Mouse (Mus musculus) heart, adult 18-20 months (tissue): Measurements from ENCODE around the gene Ndrg4. TPM values are rescaled to one million over a fixed set of nuclear protein-coding genes. Genes with fewer than 3 reads are reported as not detected.
A peak's percentile ranks its signal among the peaks of the same experiment; 100 is the strongest.

ENCODE experiments used
- DNase-seq, 2 experiments: peaks; one replicate each; pipeline ENCODE4 v3.0.0; 2021 to 2022; ENCODE audit warnings: mixed read lengths in 1 of 2
- total RNA-seq, 2 experiments: library from RNA; stranded (reverse); gene quantifications; 2 replicates each; pipeline ENCODE4 v1.2.3; 2021

The Ndrg4 gene
- total RNA-seq, 2 experiments from 2014 or later = 144 to 150 TPM

- DNase-seq = no peak
Measured at GRCm38 (mm10) chr8:95678024-95678611, 1.3 kb downstream of the Ndrg4 start.

DNA sequence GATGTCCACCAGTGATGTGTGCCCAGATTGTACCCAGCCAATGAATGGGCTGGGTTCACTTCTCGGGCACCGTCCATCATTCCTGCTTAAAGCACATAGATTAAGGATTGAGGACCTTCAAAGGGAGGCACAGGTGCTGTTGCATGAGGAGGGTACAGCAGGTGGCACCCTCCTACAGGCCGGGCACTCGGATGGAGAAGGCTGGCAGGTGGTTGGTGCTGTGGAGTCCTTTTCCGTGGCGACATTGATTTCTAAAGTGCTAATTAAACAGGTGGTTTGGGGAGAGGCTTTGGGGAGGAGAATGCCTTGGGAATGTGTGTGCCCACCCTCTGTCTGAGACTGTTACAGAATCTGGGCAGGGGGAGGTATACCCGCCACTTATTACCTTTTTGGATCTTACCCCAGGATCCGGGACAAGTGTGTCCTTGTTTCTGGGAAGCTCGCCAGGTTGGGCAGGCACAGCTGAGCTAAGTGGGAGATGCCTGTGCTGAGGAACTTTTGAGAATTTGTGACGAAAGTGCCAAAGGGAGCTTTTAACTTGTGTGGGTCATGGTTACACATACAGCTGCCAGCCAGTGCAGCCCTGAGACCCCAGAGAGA is 11.4 kb downstream of the Ndrg4 start:
- peak; percentile 32 to 54 for DNase-seq

GRCm38 (mm10) chr8:95690929-95691541 is 14.3 kb downstream of the Ndrg4 start:
- peak; percentile 16 to 38 for DNase-seq

- DNase-seq = no peak
Measured at GRCm38 (mm10) chr8:95694631-95695030, 17.9 kb downstream of the Ndrg4 start.

GRCm38 (mm10) chr8:95696661-95697060 is 19.9 kb downstream of the Ndrg4 start:
- DNase-seq = no peak

DNA sequence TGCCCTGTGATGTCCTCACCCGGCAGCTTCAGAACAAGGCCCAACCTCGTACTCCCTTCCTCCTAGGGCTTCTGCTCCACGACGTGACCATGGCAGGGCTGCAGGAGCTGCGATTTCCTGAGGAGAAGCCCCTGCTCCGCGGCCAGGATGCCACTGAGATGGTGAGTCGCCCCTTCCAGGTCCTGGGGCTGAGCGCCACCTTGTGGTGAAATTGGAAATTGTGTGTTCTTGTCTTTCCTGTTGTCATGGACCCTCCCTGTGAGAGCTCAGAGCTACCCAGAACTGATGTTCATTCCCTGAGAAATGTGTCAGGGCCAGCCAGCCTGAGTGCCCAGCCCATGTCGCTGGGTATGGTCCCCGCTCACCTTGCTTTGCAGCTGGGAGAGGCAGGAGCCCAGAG is 20.3 kb downstream of the Ndrg4 start:
- peak; percentile 64 to 91 for DNase-seq

DNA sequence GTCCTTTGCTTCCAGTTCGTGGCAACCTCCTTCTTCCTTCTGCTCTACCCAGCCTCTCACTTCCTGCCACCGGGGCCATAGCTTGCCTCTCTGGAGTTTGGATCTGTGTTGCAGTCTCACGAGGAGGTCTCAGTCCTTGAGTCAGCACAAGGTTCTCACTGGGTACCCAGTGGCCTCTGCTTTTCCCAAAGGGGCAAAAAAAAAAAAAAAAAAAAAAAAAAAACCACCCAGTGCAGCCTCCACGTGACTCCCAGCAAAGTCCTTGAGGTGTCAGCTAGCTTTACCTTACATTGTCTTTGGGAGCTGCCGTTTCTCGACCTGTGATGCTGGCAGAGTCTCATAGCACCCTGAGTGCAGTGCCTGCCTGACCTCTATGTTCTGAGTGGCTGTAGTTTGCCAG is 21.4 kb downstream of the Ndrg4 start:
- no peak for DNase-seq

- no peak for DNase-seq
Measured at GRCm38 (mm10) chr8:95700282-95700681, 23.5 kb downstream of the Ndrg4 start.

DNA sequence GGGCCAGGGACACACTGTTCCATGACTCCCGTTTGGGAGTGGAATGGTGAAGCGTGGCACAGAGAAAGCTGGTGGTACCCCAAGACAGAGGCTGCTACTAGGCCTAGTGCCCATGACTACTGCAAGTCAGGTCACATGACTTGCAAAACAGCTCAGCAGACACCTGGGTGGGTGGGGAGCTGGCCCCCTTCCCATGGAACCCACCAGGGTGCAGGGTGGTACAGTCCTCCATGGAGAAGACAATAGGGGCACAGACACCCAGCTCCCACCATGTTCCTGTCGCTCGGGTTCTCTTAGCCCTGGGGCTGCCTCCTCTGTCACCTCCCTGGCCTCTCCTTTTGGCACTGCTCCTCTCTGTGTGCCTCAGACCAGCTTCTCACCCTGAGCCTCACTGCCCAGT is 25.0 kb downstream of the Ndrg4 start:
- no peak for DNase-seq

- DNase-seq = peak; percentile 77 to 81
Measured at GRCm38 (mm10) chr8:95702480-95703446, 26.0 kb downstream of the Ndrg4 start.

- peak; percentile 22 to 56 for DNase-seq
Measured at GRCm38 (mm10) chr8:95703461-95704260, 26.9 kb downstream of the Ndrg4 start.

DNA sequence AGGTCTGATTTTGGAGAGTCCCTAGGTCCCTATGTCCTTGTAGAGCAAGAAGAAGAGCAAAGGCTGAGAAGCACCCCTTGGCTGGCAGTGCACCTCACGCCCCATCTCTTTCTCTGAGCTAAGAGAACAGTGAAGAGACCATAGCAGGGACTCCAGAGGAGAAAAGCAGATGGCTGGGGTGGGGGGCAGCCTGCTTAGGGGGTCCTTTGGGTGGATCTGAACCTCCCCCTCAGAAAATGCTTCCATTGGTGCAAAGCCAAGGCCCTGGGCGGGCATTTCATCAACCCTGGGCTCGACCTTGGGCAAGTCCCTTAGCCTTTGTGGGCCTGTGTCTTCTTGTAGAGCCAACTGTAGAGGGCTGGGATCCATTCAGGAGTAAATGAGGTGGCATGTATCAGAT is 27.8 kb downstream of the Ndrg4 start:
- DNase-seq = no peak

DNA sequence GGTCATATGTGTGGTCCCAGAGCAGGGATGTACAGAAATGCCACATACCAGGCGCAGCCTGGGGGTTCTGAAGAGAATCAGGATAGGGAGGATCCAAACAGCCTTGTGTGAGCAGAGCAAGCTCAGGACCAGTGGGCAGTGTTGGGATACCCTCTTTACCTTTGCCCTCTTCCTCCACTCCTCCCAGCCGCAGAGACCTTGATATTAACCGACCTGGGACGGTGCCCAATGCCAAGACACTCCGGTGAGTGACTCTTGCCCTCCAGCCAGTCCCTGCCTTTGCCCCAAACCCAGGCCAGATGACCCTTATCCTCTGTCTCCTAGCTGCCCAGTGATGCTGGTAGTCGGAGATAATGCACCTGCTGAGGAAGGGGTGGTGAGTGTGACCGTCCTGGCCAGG is 32.8 kb downstream of the Ndrg4 start:
- DNase-seq = no peak

- DNase-seq = no peak
Measured at GRCm38 (mm10) chr8:95711029-95711428, 34.2 kb downstream of the Ndrg4 start.

- DNase-seq = no peak
Measured at GRCm38 (mm10) chr8:95712395-95712794, 35.6 kb downstream of the Ndrg4 start.

DNA sequence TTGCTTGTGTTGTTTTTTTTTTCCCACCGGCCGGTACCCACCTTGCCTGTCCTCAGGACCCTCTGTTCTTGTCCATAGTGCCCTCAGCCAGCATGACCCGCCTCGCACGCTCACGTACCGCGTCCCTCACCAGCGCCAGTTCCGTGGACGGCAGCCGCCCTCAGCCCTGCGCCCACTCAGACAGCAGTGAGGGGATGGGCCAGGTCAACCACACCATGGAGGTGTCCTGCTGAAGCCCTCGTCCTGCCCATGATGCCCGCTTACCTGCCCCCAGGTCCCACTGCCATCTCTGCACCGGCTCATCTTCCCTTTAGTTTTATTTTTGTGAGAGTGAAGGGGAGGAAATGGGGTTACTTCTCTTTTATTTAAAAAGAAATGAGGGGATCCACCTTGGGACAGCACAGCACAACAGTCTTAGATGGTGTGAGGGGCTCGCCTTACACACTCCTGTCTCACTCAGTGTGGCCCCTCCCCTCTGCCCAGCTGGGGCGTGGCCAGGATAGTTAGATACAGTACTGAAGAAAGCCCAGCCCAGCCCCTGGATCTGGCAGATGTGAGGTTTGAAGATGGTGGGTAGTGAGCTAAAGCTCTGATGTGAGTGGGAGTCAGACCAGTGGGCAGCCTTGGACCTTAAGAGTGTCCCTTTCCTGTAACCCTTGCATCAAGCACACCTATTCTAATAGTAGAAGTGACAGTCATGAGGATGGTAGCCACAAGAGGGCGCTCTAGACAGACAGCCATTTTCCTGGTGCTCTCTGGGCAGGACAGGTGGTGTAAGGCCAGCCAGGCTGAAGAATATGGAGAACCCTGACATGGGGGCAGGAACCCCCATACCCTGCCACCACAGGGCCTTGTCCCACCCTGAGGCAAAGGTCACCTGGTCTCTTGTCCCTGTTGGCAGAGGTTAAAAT is 36.6 kb downstream of the Ndrg4 start:
- peak; percentile 59 to 82 for DNase-seq

DNA sequence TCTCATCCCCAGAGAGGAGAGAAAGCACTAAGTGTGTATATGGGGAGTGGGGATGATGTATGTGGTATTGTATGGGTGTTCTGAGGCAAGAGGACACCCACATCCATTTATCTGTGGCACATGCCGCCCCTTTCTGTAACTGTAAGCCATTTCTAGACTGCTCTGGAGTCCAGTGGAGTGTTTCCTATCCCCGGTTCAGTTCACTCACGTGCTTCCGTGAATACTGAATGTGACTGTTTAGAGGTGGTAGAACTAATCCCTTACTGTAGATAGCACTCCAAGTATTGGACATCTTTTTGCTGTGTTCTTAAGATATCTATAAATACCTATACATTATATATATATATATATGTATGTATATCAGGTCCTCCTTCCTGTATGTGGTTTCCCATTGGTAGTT is 37.6 kb downstream of the Ndrg4 start:
- DNase-seq = no peak

GRCm38 (mm10) chr8:95714837-95715413 is 38.1 kb downstream of the Ndrg4 start:
- no peak for DNase-seq

DNA sequence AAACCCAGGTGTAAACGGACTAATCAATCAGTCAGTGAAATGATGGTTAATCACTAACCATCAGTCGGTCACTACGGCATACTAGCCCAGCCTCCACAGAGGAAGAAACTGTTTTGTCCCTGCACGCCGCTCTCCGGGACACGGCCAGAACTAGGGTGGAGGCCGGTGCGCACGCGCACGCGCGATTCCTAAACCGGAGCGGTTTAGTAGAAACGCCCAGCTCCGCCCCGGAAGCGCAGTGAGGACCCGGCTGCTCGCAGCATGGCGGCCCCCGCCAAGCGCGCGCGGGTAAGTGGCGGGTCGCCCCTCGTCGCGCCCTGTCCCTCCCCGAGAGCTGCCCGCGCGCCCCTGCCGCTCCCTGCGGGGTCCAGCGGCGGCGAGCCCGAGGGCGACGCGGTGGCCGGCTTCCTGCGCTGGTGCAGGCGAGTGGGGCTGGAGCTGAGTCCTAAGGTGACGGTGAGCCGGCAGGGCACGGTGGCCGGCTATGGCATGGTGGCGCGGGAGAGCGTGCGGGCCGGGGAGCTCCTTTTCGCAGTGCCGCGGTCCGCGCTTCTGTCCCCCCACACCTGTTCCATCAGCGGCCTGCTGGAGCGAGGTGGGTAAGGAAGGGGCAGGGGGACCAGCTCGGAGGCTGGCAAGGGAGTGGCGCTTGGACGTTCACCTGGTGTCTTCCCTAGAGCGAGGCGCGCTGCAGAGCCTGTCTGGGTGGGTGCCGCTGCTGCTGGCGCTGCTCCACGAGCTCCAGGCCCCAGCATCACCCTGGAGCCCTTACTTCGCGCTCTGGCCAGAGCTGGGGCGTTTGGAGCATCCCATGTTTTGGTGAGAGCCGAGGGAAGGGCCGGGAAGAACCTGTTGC is 39.1 kb downstream of the Ndrg4 start, which contains the start of gene Setd6:
Gene Setd6 (plus strand): TSS at position 206 of the 856 bp plus-strand sequence.
- peak; percentile 89 to 92 for DNase-seq
